Mouse (Mus musculus) lung, adult 2 months (tissue): ENCODE results near the gene Grk6.

Source experiments
- CTCF ChIP-seq: fragments of 200-500 bp; IDR thresholded peaks from 2 replicates; pipeline ENCODE4 v1.5.1; 2011; ENCODE audit warnings: mild to moderate bottlenecking, low read length, control low read depth; ENCODE audit not compliant: insufficient read depth
- POLR2A ChIP-seq: fragments of 200-500 bp; IDR thresholded peaks from 2 replicates; pipeline ENCODE4 v1.6.1; 2011; ENCODE audit warnings: low read depth, mild to moderate bottlenecking, control low read depth, low read length, borderline replicate concordance; ENCODE audit errors: extremely low read depth

GRCm38 (mm10) chr13:55504390-55504789, 59.5 kb downstream of the Grk6 start:
- TF ChIP-seq CTCF, result no peak
- no peak for TF ChIP-seq POLR2A
